24 mouse cellular contexts compared by ENCODE assay signal in the genomic region with DNA sequence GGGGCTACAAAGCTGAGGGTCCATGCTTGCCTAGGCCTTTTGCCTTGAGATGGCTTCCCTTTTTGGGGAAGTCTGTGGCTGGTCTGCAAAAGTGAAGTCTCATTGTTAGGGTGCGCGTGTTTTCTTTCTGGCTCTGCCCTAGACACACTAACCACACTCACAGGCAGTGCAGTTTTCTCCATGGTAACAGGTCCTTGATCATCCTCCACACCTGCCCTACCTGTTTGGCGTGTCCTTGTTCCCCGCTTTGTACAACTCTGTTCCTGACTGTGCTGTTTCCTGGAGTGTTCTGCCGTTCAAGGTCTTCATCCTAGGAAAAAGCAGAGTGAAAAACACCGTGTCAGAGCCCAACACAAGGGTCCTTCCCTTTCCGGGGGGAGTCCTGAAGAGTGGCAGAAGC. TPM values are rescaled to one million over a fixed set of nuclear protein-coding genes. Genes with fewer than 3 reads are reported as not detected.
DNase-seq lines count a peak whose midpoint lies in the region; ATAC-seq and TF ChIP-seq lines count a peak whose summit lies in the region.
"Had no signal": no experiment of that assay in that cellular context is flagged by ENCODE, and none has a peak within 500 bp of the region (broad histone marks: within the 10 kb centered on the region; RNA-seq: fewer than 3 reads in every experiment).

No protein-coding gene starts in this region.

- H3K27ac ChIP-seq in neural tube, embryonic 11.5 days (ENCODE audit: low read depth, low read length): no peak overlapping the region
- H3K27ac ChIP-seq in intestine, embryonic 16.5 days (ENCODE audit: low read length): no peak overlapping the region
- H3K27ac ChIP-seq in stomach, postnatal 0 days (replicated peaks): no peak overlapping the region; the same call in 1 of the 2 replicates
- H3K27ac ChIP-seq: hindbrain, embryonic 13.5 days; limb, embryonic 15.5 days; midbrain, embryonic 15.5 days had no signal

- no peak overlapping the region for H3K4me2 ChIP-seq in neural tube, embryonic 11.5 days (ENCODE audit: low read depth)
- H3K4me2 ChIP-seq in intestine, embryonic 16.5 days (ENCODE audit: low read depth, low read length): no peak overlapping the region
- H3K4me2 ChIP-seq in stomach, postnatal 0 days (replicated peaks; ENCODE audit: low read depth): no peak overlapping the region
- H3K4me2 ChIP-seq: heart, embryonic 11.5 days; hindbrain, embryonic 13.5 days; limb, embryonic 15.5 days; midbrain, embryonic 15.5 days had no signal

- TF ChIP-seq EP300 in stomach, postnatal 0 days (optimal IDR thresholded peaks at IDR 0.05): no peak

- H3K4me3 ChIP-seq in neural tube, embryonic 11.5 days (ENCODE audit: low read depth, low read length): no peak overlapping the region
- H3K4me3 ChIP-seq in intestine, embryonic 16.5 days (ENCODE audit: low read length): no peak overlapping the region
- H3K4me3 ChIP-seq in stomach, postnatal 0 days (ENCODE audit: low read depth, low read length): no peak overlapping the region
- H3K4me3 ChIP-seq: hindbrain, embryonic 13.5 days; limb, embryonic 15.5 days; midbrain, embryonic 15.5 days had no signal

- TF ChIP-seq CTCF in stomach, postnatal 0 days (IDR thresholded peaks at IDR 0.05; ENCODE audit: low read depth): no peak

- ATAC-seq in neural tube, embryonic 11.5 days (ENCODE audit: insufficient read depth, low FRiP score, low TSS enrichment): no peak
- peak; percentile 82 for ATAC-seq in intestine, embryonic 16.5 days
- peak; percentile 73; the same call in 1 of the 2 replicates for ATAC-seq in stomach, postnatal 0 days (ENCODE audit: low FRiP score, low TSS enrichment)
- ATAC-seq: inflammation-experienced regulatory T-cells, adult 6 months; midbrain, embryonic 15.5 days had no signal

- no peaks in the 10 kb centered on the region for H3K36me3 ChIP-seq in neural tube, embryonic 11.5 days (ENCODE audit: control insufficient read depth, insufficient read depth, low read length)
- no peaks in the 10 kb centered on the region for H3K36me3 ChIP-seq in intestine, embryonic 16.5 days (ENCODE audit: control insufficient read depth, insufficient read depth, low read length)
- H3K36me3 ChIP-seq in stomach, postnatal 0 days (ENCODE audit: control insufficient read depth, insufficient read depth, low read length): no peaks in the 10 kb centered on the region
- H3K36me3 ChIP-seq: hindbrain, embryonic 13.5 days; limb, embryonic 15.5 days; midbrain, embryonic 15.5 days had no signal

- DNase-seq in neural tube, embryonic 11.5 days (ENCODE audit: low spot score): no peak
- no peak for DNase-seq in neural tube, embryonic 10.5 days (ENCODE audit: extremely low spot score, low spot score)
- DNase-seq in lung, postnatal 10 days: peak; percentile 14
- DNase-seq in stomach, postnatal 0 days (ENCODE audit: low spot score): peak; percentile 48
- DNase-seq in layer of hippocampus, postnatal 10 days (ENCODE audit: low spot score in 2 of 2): no peak
- no peak for DNase-seq in kidney, adult 9 months
- DNase-seq: adrenal gland, adult 8-10 months; cerebellum, adult 8-10 months; gastrocnemius, postnatal 25 days; heart, postnatal 10 days; retina, postnatal 1 day; thymus, postnatal 14 days had no signal

- WGBS in neural tube, embryonic 11.5 days: 83% methylated on average over 7 of the region's 7 CpGs
- WGBS in intestine, embryonic 16.5 days: 64% methylated on average over 7 of the region's 7 CpGs
- WGBS in stomach, postnatal 0 days: 64% methylated on average over 7 of the region's 7 CpGs

- H3K9ac ChIP-seq in neural tube, embryonic 11.5 days (ENCODE audit: low read length): 0 out of 2 replicates have a peak overlapping the region, but pooled peaks have one; percentile 22
- H3K9ac ChIP-seq in intestine, embryonic 16.5 days (ENCODE audit: low read depth, low read length): no peak overlapping the region
- no peak overlapping the region for H3K9ac ChIP-seq in stomach, postnatal 0 days (ENCODE audit: low read length)
- H3K9ac ChIP-seq: hindbrain, embryonic 13.5 days; limb, embryonic 15.5 days; midbrain, embryonic 15.5 days had no signal

- no peaks in the 10 kb centered on the region for H3K9me3 ChIP-seq in neural tube, embryonic 11.5 days (ENCODE audit: control insufficient read depth, low read length)
- no peaks in the 10 kb centered on the region for H3K9me3 ChIP-seq in intestine, embryonic 16.5 days (ENCODE audit: control insufficient read depth, low read length)
- H3K9me3 ChIP-seq in stomach, postnatal 0 days (ENCODE audit: control insufficient read depth, low read length): no peaks in the 10 kb centered on the region
- H3K9me3 ChIP-seq: hindbrain, embryonic 13.5 days; limb, embryonic 15.5 days; midbrain, embryonic 15.5 days had no signal

- no peaks in the 10 kb centered on the region for H3K4me1 ChIP-seq in neural tube, embryonic 11.5 days (ENCODE audit: control insufficient read depth, insufficient read depth, low read length)
- H3K4me1 ChIP-seq in intestine, embryonic 16.5 days (ENCODE audit: control insufficient read depth, insufficient read depth, low read length): no peaks in the 10 kb centered on the region
- no peaks in the 10 kb centered on the region for H3K4me1 ChIP-seq in stomach, postnatal 0 days (replicated peaks; ENCODE audit: control insufficient read depth, insufficient read depth)

- no peaks in the 10 kb centered on the region for H3K27me3 ChIP-seq in neural tube, embryonic 11.5 days (ENCODE audit: control insufficient read depth, insufficient read depth, low read length)
- no peaks in the 10 kb centered on the region for H3K27me3 ChIP-seq in intestine, embryonic 16.5 days (replicated peaks; ENCODE audit: control insufficient read depth, insufficient read depth, low read length)
- no peaks in the 10 kb centered on the region for H3K27me3 ChIP-seq in stomach, postnatal 0 days (ENCODE audit: control insufficient read depth, insufficient read depth, low read length)
- H3K27me3 ChIP-seq: CH12.LX; midbrain, embryonic 15.5 days had no signal

RNA-seq across cellular contexts. Expression of gene Slc28a3, which starts 22.7 kb away (rescaled TPM):
- not detected in 2 replicates for polyA plus RNA-seq in neural tube, embryonic 11.5 days (2014; fragmentation: Nextera tagmentation; extraction: Ambion mirVana)
- polyA plus RNA-seq in intestine, embryonic 16.5 days (2015; fragmentation: Nextera tagmentation; extraction: Ambion mirVana): 0.32 and 0.43 TPM in 2 replicates
- 5.8 and 6.9 TPM in 2 replicates for polyA plus RNA-seq in stomach, postnatal 0 days (2015; fragmentation: Nextera tagmentation; extraction: Ambion mirVana)
- total RNA-seq in layer of hippocampus, postnatal 10 days (2021): under 1 TPM; 0.20 to 0.27 TPM
- total RNA-seq: adrenal gland, adult 8-10 months; CH12.LX; common myeloid progenitor, adult 5-6 weeks; gastrocnemius, postnatal 25 days; heart, postnatal 10 days; megakaryocyte-erythroid progenitor cell, adult 5-6 weeks had no signal
- polyA plus RNA-seq: embryonic facial prominence, embryonic 11.5 days; forebrain, embryonic 14.5 days; heart, embryonic 11.5 days; kidney, embryonic 16.5 days had no signal

Comparison
In these comparisons a context has a peak if more than half of its experiments do, and no peak if none do; other contexts are left out.
1. DNase-seq: peak in lung, postnatal 10 days (single experiment) and stomach, postnatal 0 days (single experiment); none in neural tube, embryonic 11.5 days (single experiment), neural tube, embryonic 10.5 days (single experiment), layer of hippocampus, postnatal 10 days (0 of 2) and kidney, adult 9 months (single experiment).